Mouse (Mus musculus) CD4-positive helper T cell, adult 2 months (primary cell): ENCODE measurements at regions not wholly inside any gene's neighbourhood (a gene's known extent, or its start where the extent isn't known, plus 50 kb on each side); places are given as distances from the start of the nearest gene placed in this dataset.
A peak's percentile ranks its signal among the peaks of the same experiment; 100 is the strongest.
"Not testable (repeated sequence)": the region's sequence is repeated elsewhere in the genome, so short reads cannot be mapped to it uniquely, and the experiment has no call there.

Experiments used
- DNase-seq: peaks from one replicate; pipeline ENCODE4 v3.0.0-alpha.2; 2012; ENCODE audit warnings: low read depth, missing footprints, low spot score

GRCm38 (mm10) chr8:20122067-20122925 is 219.1 kb downstream of the Gm31371 start:
- peak; percentile 95 for DNase-seq

DNA sequence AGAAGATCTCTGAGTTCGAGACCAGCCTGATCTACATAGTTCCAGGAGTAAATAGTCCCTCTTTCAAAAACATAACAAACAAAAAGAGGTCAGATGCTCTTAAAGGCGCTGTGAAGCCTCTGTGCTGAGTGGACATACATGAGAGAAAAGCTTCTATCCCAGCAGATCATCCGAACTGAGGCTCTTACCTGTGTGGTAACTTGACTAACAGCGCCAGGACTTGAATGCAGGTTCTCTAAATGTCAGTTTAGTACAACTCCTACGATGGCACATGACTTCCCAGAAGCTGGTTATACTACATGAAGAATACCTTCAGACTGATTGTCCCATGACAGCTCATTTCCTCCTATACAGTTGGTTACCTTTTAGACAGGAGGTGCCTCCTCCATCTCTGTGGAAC is 220.4 kb downstream of the Gm31371 start:
- not testable (repeated sequence) for DNase-seq

DNA sequence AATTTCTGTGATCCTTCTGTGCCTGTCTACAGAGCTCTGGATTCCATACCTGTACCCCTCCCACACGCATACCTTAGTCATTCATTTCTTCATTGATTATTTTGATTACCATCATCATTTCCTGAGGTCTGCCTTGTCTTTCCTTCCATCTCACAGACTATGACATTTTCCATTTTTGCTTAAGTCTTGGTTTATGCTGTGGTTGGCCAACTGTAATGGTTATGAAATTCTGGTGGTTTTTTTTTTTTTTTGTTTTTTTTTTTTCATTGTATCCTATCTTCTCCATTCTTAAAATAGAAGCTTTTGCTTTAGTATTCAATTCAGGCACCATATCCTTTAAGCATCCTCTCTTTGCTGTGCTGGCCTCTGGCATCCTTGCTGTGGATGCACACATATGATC is 227.4 kb downstream of the Gm15319 start:
- DNase-seq: not testable (repeated sequence)

GRCm38 (mm10) chr8:20145436-20145835 is 217.6 kb downstream of the Gm15319 start:
- not testable (repeated sequence) for DNase-seq

GRCm38 (mm10) chr8:20151317-20152047 is 211.5 kb downstream of the Gm15319 start:
- DNase-seq: not testable (repeated sequence)

DNA sequence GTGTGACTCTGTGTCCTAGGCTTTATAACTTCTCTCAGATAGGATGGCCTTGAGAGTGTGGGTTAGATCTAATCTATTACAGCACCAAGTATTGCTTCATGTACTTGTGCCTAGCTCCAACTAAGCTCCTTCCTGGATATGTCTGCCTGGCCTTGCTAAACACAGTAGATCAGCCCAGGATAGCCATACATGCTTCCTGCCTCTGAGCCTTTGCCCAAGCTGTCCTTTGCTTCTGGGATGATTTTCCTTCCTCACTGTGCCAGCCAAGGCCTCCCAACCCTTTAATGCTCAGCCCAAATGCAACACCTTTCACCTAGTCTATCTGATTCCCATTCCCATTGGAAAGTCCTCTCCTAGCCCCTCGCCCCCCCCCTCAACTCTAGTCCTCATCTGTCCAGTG is 208.9 kb downstream of the Gm15319 start:
- DNase-seq: not testable (repeated sequence)
